Mouse (Mus musculus): ENCODE measurements around the gene Necab3.

DNA sequence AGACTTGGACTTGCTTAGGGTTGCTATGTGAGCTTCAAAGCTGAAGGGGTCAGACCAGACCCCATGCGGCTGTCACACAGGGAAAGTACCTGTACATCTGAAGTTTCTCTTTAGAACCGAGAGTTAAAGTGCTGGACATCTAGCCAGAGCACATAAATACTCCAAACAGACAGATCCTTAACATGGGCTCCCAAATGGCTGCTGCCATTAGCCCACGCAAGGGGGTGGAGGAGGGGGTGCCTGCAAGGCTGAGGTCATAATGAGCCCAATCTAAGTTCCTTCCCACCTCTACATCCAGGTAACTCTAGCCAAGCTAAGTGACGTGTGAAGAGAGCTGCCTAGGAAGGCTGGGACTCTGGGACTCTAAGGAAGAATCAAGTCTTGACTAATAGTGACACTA, 7.2 kb downstream of the Necab3 start, which contains the start of gene Actl10:
- TF ChIP-seq CTCF (conservative IDR thresholded peaks at IDR 0.05; ENCODE audit: insufficient read depth, insufficient read length, low read depth, low read length) (no peak), POLR2A (IDR thresholded peaks at IDR 0.05; ENCODE audit: low read depth, low read length) (no peak)

Measured in kidney, adult 2 months (tissue).